Mouse (Mus musculus) liver, adult 2 months (tissue): ENCODE data around the gene Ovca2. TPM values are rescaled to one million over a fixed set of nuclear protein-coding genes. Genes with fewer than 3 reads are reported as not detected.

ENCODE experiments used
- DNase-seq: peaks from one replicate; pipeline ENCODE4 v3.0.0-alpha.2; 2011; ENCODE audit warnings: low read depth, low spot score; ENCODE audit errors: extremely low read depth
- H3K27ac ChIP-seq: fragments of 200-500 bp; replicated peaks from 2 replicates; pipeline ENCODE4 v1.5.1; 2012; ENCODE audit warnings: low read depth, mild to moderate bottlenecking, control low read depth, inconsistent platforms, low read length; ENCODE audit not compliant: insufficient read depth
- H3K27me3 ChIP-seq: fragments of 200-500 bp; 2 replicates; pipeline ENCODE4 v1.6.1; 2012; ENCODE audit warnings: mild to moderate bottlenecking, moderate library complexity, low read length, inconsistent platforms; ENCODE audit not compliant: control insufficient read depth, insufficient read depth
- H3K36me3 ChIP-seq: fragments of 200-500 bp; 2 replicates; pipeline ENCODE4 v1.6.1; 2012; ENCODE audit warnings: low read length, inconsistent platforms; ENCODE audit not compliant: control insufficient read depth, insufficient read depth
- H3K4me1 ChIP-seq: fragments of 200-500 bp; 2 replicates; pipeline ENCODE4 v1.6.1; 2011; ENCODE audit warnings: low read length; ENCODE audit not compliant: control insufficient read depth, insufficient read depth
- H3K4me3 ChIP-seq: fragments of 200-500 bp; 2 replicates; pipeline ENCODE4 v1.5.1; 2011; ENCODE audit warnings: low read depth, mild to moderate bottlenecking, control low read depth, low read length, moderate library complexity; ENCODE audit not compliant: insufficient read depth
- H3K79me2 ChIP-seq: fragments of 200-500 bp; 2 replicates; pipeline ENCODE4 v1.6.1; 2012; ENCODE audit warnings: inconsistent platforms, mild to moderate bottlenecking, low read length, moderate library complexity; ENCODE audit not compliant: control insufficient read depth, insufficient read depth
- H3K9ac ChIP-seq: fragments of 200-500 bp; 2 replicates; pipeline ENCODE4 v1.6.1; 2012; ENCODE audit warnings: low read depth, mild to moderate bottlenecking, control low read depth, inconsistent platforms, low read length
- CTCF ChIP-seq: fragments of 200-500 bp; IDR thresholded peaks from 2 replicates; pipeline ENCODE4 v1.5.1; 2011; ENCODE audit warnings: low read depth, low read length, control low read depth
- POLR2A ChIP-seq: fragments of 200-500 bp; IDR thresholded peaks from 2 replicates; pipeline ENCODE4 v1.6.1; 2011; ENCODE audit warnings: low read length, control low read depth; ENCODE audit not compliant: insufficient read depth; ENCODE audit errors: extremely low read depth
- WGBS: fragments of 180-500 bp; shearing (Covaris S2); methylation state at CpG from one replicate; pipeline ENCODE4 v1.1.7; 2018; 5-methylcytosine and 5-hydroxymethylcytosine counted together
- polyA plus RNA-seq: library from polyadenylated mRNA; depleted of rRNA; stranded (reverse); fragments of >200 nt; gene quantifications from 2 replicates; pipeline ENCODE4 v1.2.3, GENCODE M21; 2012; rRNA removed
- total RNA-seq: library from RNA; depleted of rRNA; stranded (reverse); fragments of >200 nt; gene quantifications from 2 replicates; pipeline ENCODE4 v1.2.3, GENCODE M21; 2014; rRNA removed

Ovca2 gene
- 6.7 and 6.9 TPM in 2 replicates for total RNA-seq
- polyA plus RNA-seq = 5.7 and 8.0 TPM in 2 replicates

DNA sequence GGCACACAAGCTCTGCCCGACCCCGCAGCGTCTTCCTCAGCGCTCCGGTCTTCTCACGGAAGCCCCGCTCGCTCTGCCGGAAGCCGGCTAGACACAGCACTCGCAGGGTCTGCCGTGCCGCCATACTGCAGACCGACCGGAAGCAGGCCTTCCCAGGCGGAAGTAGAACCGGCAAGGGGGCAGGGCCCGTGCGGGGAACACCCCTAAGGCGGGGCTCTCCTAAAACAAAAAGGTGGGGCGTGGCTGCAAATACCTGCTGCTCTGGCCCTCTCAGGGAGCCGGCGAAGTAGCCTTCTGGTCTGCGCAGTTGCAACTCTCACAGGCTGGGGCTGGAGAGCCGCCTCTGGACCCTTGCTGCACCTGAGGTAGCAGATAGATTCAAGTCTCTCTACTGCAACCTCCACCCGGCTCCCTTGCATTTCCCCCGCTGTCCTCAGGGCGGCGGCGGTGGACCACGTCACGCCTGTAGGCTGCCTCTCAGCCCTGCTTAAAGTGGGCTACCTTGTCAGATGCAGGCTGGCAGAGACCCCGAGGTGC lies at the start of gene Ovca2:
Gene Ovca2, minus strand, starts transcription at position 164 of the 537 bp plus-strand sequence.
- peak within 1 kb of the TSS; percentile 79 for H3K4me3 ChIP-seq
- DNase-seq = peak; percentile 73
- H3K79me2 ChIP-seq = no peaks in the 10 kb centered on the region
- peak; percentile 52 for TF ChIP-seq POLR2A
- TF ChIP-seq CTCF = peak; percentile 89
- 3% methylated on average over 33 of the region's 33 CpGs for WGBS
- no peaks in the 10 kb centered on the region for H3K27me3 ChIP-seq
- H3K4me1 ChIP-seq = 0 out of 2 replicates have a peak, but pooled peaks cover under 1% of the 10 kb centered on the region
- peak within 1 kb of the TSS; percentile 83 for H3K9ac ChIP-seq
- no peak within 1 kb of the TSS for H3K27ac ChIP-seq
- H3K36me3 ChIP-seq = no peaks in the 10 kb centered on the region

DNA sequence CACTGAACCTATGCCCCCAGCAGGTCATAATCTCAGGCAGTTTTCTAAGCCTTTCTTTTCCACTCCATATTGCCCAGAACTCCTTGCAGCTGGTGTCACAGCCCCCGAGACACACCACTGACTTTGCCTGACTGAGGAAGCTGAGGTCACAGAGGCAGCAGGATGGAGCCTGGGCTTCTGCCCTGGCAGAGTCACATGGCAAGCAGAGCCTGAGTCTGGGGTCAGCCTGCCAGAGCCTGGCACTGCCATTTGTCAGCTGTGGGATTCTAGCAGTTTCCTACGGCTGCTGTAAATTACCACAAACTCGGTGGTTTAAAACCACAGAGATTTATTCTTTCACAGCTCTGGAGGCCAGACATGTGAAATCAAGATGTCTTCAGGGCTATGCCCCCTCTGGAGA lies 49.0 kb upstream of the Ovca2 start:
- no peak overlapping the region for H3K9ac ChIP-seq
- no peak overlapping the region for H3K27ac ChIP-seq
- H3K27me3 ChIP-seq = no peaks in the 10 kb centered on the region
- 74% methylated on average over 3 of the region's 3 CpGs for WGBS
- TF ChIP-seq POLR2A (no peak), CTCF (no peak)
- H3K36me3 ChIP-seq = no peaks in the 10 kb centered on the region
- H3K4me1 ChIP-seq = peaks cover 8% of the 10 kb centered on the region; the same call in 1 of the 2 replicates
- H3K79me2 ChIP-seq = peaks cover 28% of the 10 kb centered on the region; the same call in 1 of the 2 replicates
- no peak for DNase-seq
- no peak overlapping the region for H3K4me3 ChIP-seq

DNA sequence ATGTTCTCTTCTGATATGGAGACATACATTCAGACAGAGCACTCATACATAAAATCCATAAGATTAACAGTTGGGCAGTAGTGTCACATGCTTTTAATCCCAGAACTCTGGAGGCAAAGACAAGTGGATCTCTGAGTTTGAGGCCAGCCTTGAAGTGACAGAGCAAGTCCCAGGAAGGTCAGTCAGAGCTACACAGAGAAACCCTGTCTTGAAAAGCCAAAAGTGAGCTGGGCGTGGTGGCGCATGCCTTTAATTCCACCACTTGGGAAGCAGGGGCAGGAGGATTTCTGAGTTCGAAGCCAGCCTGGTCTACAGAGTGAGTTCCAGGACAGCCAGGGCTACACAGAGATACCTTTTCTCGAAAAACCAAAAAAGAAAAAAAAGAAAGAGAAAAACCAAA lies 46.2 kb upstream of the Ovca2 start:
- H3K4me1 ChIP-seq = peaks cover 10% of the 10 kb centered on the region
- TF ChIP-seq POLR2A = no peak
- TF ChIP-seq CTCF = no peak
- no peak for DNase-seq
- no peak overlapping the region for H3K4me3 ChIP-seq
- no peak overlapping the region for H3K27ac ChIP-seq
- peaks cover 21% of the 10 kb centered on the region; the same call in 1 of the 2 replicates for H3K79me2 ChIP-seq
- 91% methylated on average over 4 of the region's 4 CpGs for WGBS
- no peaks in the 10 kb centered on the region for H3K36me3 ChIP-seq
- no peak overlapping the region for H3K9ac ChIP-seq
- no peaks in the 10 kb centered on the region for H3K27me3 ChIP-seq

DNA sequence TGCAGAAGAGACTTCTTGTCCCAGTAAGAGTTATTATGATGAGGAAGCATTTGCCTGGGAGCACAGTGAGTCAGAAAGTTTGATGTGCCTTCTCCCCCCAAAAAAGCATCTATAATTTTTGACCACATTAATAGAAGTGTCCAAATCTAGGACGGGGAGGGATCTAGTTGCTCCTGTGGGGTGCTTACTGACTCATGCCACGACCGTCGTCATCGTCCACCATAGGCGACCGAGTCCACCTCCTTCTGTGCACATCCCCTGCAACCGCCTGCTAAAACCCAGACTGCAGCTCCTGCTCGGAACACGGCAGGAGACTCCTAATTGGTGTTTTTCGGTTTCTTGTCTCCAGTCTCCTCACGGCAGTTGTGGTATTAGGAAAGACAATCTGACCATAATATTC lies 45.4 kb upstream of the Ovca2 start:
- Histone ChIP-seq H3K27ac (no peak overlapping the region), H3K27me3 (no peaks in the 10 kb centered on the region), H3K4me3 (no peak overlapping the region), H3K36me3 (no peaks in the 10 kb centered on the region), H3K4me1 (peaks cover 15% of the 10 kb centered on the region), H3K9ac (no peak overlapping the region), H3K79me2 (peaks cover 21% of the 10 kb centered on the region; the same call in 1 of the 2 replicates)
- no peak for TF ChIP-seq POLR2A
- no peak for TF ChIP-seq CTCF
- 98% methylated on average over 12 of the region's 12 CpGs for WGBS
- no peak for DNase-seq

DNA sequence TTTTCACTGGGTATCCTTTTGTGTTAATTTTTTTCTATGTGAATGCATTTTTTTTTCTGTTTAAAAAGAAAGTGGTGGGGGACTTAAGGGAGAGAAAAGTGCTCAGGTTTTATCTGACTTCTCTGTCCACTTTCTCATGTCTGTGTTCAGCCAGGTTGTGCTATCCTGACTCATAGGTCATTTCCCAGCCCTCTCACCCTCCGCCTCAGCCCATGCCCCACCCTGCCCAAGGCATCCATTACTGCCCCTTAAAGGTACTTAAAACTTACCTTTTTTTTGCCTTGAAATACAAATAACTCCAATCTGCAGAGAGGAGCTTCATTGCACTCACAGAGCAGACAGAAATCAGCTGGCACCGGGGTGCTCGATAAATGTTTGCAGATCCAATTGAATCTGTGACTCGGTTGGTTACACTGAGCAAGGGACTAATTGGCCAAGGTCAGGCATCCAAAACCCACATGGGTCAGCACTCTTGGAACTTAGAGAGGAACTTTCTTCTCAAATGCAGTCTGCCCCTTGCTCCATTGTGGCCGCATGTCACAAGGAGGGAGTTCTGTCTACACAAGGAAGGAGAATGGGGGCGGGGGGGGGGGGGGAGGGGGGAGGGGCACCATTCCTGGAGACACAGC lies 42.0 kb upstream of the Ovca2 start:
- Histone ChIP-seq H3K36me3 (no peaks in the 10 kb centered on the region), H3K9ac (no peak overlapping the region), H3K27me3 (no peaks in the 10 kb centered on the region), H3K27ac (no peak overlapping the region), H3K4me3 (no peak overlapping the region), H3K4me1 (peaks cover 22% of the 10 kb centered on the region), H3K79me2 (peaks cover 16% of the 10 kb centered on the region; the same call in 1 of the 2 replicates)
- DNase-seq = peak; percentile 84
- TF ChIP-seq CTCF (no peak), POLR2A (no peak)
- WGBS = 23% methylated on average over 6 of the region's 6 CpGs

DNA sequence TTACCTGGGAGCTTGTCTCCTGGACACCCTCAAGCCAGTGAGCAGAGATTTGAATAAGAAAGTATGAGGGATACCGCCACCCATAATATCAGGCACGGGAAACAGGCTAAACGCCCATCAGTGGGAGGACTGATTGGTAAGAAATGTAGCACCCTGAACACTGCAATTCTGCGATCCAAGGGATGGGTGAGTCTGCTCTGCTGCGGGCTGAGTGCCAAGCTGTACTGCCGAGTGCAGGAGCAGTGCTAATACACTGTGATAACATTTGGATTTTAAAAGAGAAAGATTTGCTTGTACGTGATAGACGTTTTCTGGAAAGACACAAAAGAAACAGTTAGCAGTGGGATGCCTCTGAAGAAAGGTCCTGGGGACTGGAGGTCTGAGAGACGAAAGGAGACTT lies 41.5 kb upstream of the Ovca2 start:
- Histone ChIP-seq H3K4me1 (peaks cover 22% of the 10 kb centered on the region), H3K9ac (no peak overlapping the region), H3K27me3 (no peaks in the 10 kb centered on the region), H3K27ac (no peak overlapping the region), H3K4me3 (no peak overlapping the region), H3K36me3 (no peaks in the 10 kb centered on the region), H3K79me2 (peaks cover 16% of the 10 kb centered on the region; the same call in 1 of the 2 replicates)
- TF ChIP-seq POLR2A = no peak
- no peak for TF ChIP-seq CTCF
- 31% methylated on average over 9 of the region's 9 CpGs for WGBS
- DNase-seq = peak; percentile 43
